Mouse (Mus musculus) ES-Bruce4 (cell line): ENCODE data around the gene Atxn1. TPM values are rescaled to one million over a fixed set of nuclear protein-coding genes. Genes with fewer than 3 reads are reported as not detected.

ENCODE experiments used
- H3K27ac ChIP-seq: 2 replicates; pipeline ENCODE4 v1.5.1; 2012; ENCODE audit warnings: low read length, inconsistent platforms; ENCODE audit not compliant: insufficient read depth
- H3K27me3 ChIP-seq: 2 replicates; pipeline ENCODE4 v1.6.1; 2012; ENCODE audit warnings: mild to moderate bottlenecking, low read length, inconsistent platforms; ENCODE audit not compliant: control insufficient read depth, poor library complexity, insufficient read depth, severe bottlenecking
- H3K36me3 ChIP-seq: 2 replicates; pipeline ENCODE4 v1.6.1; 2012; ENCODE audit warnings: inconsistent platforms, mild to moderate bottlenecking, low read length, moderate library complexity; ENCODE audit not compliant: control insufficient read depth, poor library complexity, insufficient read depth, severe bottlenecking
- H3K4me1 ChIP-seq: one replicate; pipeline ENCODE4 v1.8.1; 2011; ENCODE audit warnings: low read length; ENCODE audit not compliant: control insufficient read depth, insufficient read depth
- H3K4me3 ChIP-seq: 2 replicates; pipeline ENCODE4 v1.5.1; 2011; ENCODE audit warnings: low read depth, mild to moderate bottlenecking, low read length
- H3K9ac ChIP-seq: 2 replicates; pipeline ENCODE4 v1.6.1; 2012; ENCODE audit warnings: low read depth, mild to moderate bottlenecking, inconsistent platforms; ENCODE audit not compliant: poor library complexity, severe bottlenecking
- H3K9me3 ChIP-seq: replicated peaks from 2 replicates; pipeline ENCODE4 v1.6.1; 2012; ENCODE audit warnings: mild to moderate bottlenecking, low read length, inconsistent platforms; ENCODE audit not compliant: control insufficient read depth, poor library complexity, insufficient read depth, severe bottlenecking
- CTCF ChIP-seq: IDR thresholded peaks from one replicate; pipeline ENCODE4 v1.8.1; 2011; ENCODE audit warnings: low read depth, low read length
- EP300 ChIP-seq: IDR thresholded peaks from 2 replicates; pipeline ENCODE4 v1.6.1; 2011; ENCODE audit warnings: low read depth, low read length; ENCODE audit not compliant: insufficient read depth
- POLR2A ChIP-seq: IDR thresholded peaks from one replicate; pipeline ENCODE4 v1.8.1; 2011; ENCODE audit warnings: low read length; ENCODE audit not compliant: insufficient read depth
- polyA plus RNA-seq: library from polyadenylated mRNA; stranded (reverse); fragments of >200 nt; gene quantifications from 2 replicates; pipeline ENCODE4 v1.2.4, GENCODE M21; 2011; ENCODE audit warnings: low read depth; ENCODE audit not compliant: missing spikeins, insufficient read depth, insufficient read length

Atxn1 gene
- polyA plus RNA-seq, 1 experiment: 10.1 TPM

DNA sequence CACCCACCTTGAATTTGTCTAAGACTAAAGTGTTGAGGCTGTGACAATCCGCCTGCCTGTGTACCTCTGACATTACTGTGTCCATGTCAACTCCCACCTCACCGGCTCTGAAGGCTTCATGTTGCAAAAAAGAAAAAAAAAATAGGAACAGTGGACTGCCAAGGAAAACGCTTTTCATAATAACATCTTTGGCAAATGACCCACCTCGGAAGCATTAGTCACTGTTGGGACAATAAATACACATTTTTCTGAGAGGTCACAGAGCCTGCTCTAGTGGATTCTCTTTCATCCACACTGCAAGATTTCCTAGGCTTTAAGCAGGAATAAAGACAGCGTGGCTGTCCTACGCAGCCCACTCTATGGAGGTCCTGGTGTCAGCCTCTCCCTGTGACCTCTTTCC, 168.5 kb downstream of the Atxn1 start:
- H3K9me3 ChIP-seq: no peaks in the 10 kb centered on the region
- no peaks in the 10 kb centered on the region for H3K36me3 ChIP-seq
- no peak overlapping the region for H3K9ac ChIP-seq
- no peaks in the 10 kb centered on the region for H3K4me1 ChIP-seq
- H3K27me3 ChIP-seq: no peaks in the 10 kb centered on the region
- H3K4me3 ChIP-seq: no peak overlapping the region
- TF ChIP-seq CTCF: no peak
- no peak for TF ChIP-seq POLR2A
- no peak for TF ChIP-seq EP300
- no peak overlapping the region for H3K27ac ChIP-seq

DNA sequence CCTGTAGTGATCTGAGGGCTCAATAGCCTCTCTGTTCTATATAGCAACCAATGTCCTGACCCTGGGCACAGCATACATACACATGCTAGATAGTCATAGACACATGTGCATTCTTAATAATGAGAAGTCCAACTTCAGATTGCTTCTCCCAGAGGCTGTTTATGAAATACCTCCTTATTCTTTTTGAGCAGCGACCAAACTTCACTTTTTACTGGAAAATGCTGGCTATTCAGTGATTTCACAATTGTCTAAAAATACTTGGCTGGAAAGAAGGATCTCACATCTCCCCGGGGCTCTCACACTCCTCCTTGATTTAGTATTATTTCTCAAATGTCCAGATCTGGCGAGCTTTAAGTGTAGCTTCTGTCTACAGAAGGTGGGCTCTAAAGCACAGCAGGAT, 171.0 kb downstream of the Atxn1 start:
- Histone ChIP-seq H3K9ac (no peak overlapping the region), H3K4me3 (no peak overlapping the region), H3K36me3 (no peaks in the 10 kb centered on the region), H3K27me3 (no peaks in the 10 kb centered on the region), H3K4me1 (no peaks in the 10 kb centered on the region), H3K27ac (no peak overlapping the region), H3K9me3 (no peaks in the 10 kb centered on the region)
- no peak for TF ChIP-seq POLR2A
- no peak for TF ChIP-seq CTCF
- no peak for TF ChIP-seq EP300

DNA sequence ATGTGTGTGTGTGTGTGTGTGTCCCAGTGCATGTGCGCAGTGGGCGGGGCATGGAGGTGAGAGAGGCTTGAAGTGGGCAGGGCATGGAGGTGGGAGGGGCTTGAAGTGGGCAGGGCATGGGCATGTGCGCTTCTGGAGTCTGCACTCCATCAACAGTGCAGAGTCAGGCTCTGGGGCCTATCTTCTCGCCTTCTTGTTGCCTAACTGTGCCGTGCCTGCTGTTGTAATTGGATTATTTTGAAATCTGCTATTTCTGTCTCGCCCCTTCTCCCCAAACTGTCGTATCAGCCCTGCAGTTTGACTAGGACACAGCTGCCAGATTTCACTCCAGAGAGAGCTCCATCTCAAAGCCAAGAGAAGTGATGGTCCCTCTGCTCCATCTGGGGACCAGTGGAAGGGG, 178.4 kb downstream of the Atxn1 start:
- H3K27ac ChIP-seq: no peak overlapping the region
- H3K4me3 ChIP-seq: no peak overlapping the region
- no peaks in the 10 kb centered on the region for H3K9me3 ChIP-seq
- H3K27me3 ChIP-seq: no peaks in the 10 kb centered on the region
- no peak overlapping the region for H3K9ac ChIP-seq
- no peaks in the 10 kb centered on the region for H3K36me3 ChIP-seq
- TF ChIP-seq EP300 (no peak), POLR2A (no peak), CTCF (no peak)
- no peaks in the 10 kb centered on the region for H3K4me1 ChIP-seq

DNA sequence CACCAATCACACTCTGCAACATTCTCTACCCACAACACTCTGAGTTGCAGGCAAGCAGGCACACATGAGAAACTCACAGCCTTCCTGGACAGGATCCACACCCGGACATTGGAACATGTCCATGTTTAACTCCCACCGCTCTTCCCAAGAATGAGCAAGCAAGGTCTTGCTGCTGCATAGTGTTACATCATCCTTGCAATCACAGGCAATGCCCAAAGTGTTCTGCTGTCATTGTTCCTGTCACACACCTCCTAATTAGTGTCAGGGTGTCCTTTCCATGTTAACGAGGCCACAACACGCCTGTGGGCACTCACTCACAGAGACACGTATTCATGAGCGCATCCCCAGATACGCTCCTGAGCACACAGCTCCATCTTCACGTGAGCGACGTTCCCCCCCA, 181.1 kb downstream of the Atxn1 start:
- Histone ChIP-seq H3K9me3 (peaks cover under 1% of the 10 kb centered on the region; the same call in 1 of the 2 replicates), H3K9ac (no peak overlapping the region), H3K4me1 (no peaks in the 10 kb centered on the region), H3K4me3 (no peak overlapping the region), H3K27ac (no peak overlapping the region), H3K27me3 (no peaks in the 10 kb centered on the region), H3K36me3 (no peaks in the 10 kb centered on the region)
- TF ChIP-seq POLR2A: no peak
- no peak for TF ChIP-seq EP300
- no peak for TF ChIP-seq CTCF

DNA sequence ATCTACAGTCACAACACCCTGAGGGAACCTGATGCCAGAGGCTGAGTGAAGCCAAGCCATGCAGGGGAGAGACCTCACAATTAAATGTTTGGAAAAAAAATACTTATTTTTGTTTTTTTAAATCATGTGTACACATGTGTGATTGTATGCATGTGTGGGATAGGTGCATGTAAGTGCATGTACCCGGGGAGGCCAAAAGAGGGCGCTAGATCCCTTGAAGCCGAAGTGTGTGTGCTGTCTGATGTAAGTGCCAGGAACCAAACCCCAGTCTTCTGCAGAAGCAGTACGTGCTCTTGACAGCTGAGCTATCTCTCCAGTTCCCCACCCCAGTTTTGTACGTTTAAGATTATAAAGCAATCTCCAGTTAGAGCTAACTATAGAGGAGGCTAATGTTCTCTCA, 186.1 kb downstream of the Atxn1 start:
- Histone ChIP-seq H3K4me1 (no peaks in the 10 kb centered on the region), H3K9me3 (peaks cover 3% of the 10 kb centered on the region; the same call in 1 of the 2 replicates), H3K36me3 (no peaks in the 10 kb centered on the region), H3K27ac (no peak overlapping the region), H3K27me3 (no peaks in the 10 kb centered on the region), H3K9ac (no peak overlapping the region), H3K4me3 (no peak overlapping the region)
- peak; percentile 48 for TF ChIP-seq CTCF
- TF ChIP-seq POLR2A: no peak

DNA sequence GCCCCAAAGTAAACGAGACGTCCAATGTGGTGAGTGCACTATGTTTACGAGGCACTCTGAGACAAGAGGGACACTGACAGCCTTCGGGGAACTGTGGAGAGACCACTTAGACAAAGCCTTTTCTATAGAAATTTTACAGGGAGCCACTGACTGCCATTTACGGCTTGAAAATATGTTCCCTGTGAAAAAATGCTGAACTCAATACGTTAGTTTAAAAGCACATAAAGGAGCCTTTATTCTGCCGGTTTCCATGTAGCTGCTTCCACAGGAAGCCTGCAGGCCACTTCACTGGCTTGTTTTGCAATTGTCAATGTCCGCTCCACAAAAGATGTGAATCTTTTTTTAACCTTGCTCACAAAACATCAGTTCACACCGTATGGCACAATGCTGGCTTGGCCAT, 186.6 kb downstream of the Atxn1 start:
- no peaks in the 10 kb centered on the region for H3K27me3 ChIP-seq
- H3K4me3 ChIP-seq: no peak overlapping the region
- H3K27ac ChIP-seq: no peak overlapping the region
- no peak for TF ChIP-seq POLR2A
- no peak for TF ChIP-seq EP300
- TF ChIP-seq CTCF: no peak
- no peak overlapping the region for H3K9ac ChIP-seq
- no peaks in the 10 kb centered on the region for H3K36me3 ChIP-seq
- no peaks in the 10 kb centered on the region for H3K4me1 ChIP-seq
- H3K9me3 ChIP-seq: peaks cover 3% of the 10 kb centered on the region; the same call in 1 of the 2 replicates
